Mouse (Mus musculus) embryonic facial prominence, embryonic 13.5 days (tissue): ENCODE results near the gene Chst3. TPM values are rescaled to one million over a fixed set of nuclear protein-coding genes. Genes with fewer than 3 reads are reported as not detected.
"Not testable (repeated sequence)": the region's sequence is repeated elsewhere in the genome, so short reads cannot be mapped to it uniquely, and the experiment has no call there.

Experiments
- ATAC-seq: fragments of 200-750 bp; cut with Nextera tagmentation; 2 replicates; pipeline ENCODE4 v1.8.0; 2017; ENCODE audit warnings: low read depth; ENCODE audit not compliant: insufficient number of reproducible peaks, insufficient read depth, low FRiP score, low TSS enrichment
- H3K27ac ChIP-seq: fragments of 300-500 bp; sonication (generic); 2 replicates; pipeline ENCODE4 v1.5.1; 2015; ENCODE audit warnings: moderate library complexity, mild to moderate bottlenecking, inconsistent platforms
- H3K27me3 ChIP-seq: fragments of 300-500 bp; sonication (generic); 2 replicates; pipeline ENCODE4 v1.6.1; 2015; ENCODE audit warnings: mild to moderate bottlenecking, inconsistent platforms
- H3K36me3 ChIP-seq: fragments of 300-500 bp; sonication (generic); 2 replicates; pipeline ENCODE4 v1.6.1; 2015; ENCODE audit warnings: mild to moderate bottlenecking, inconsistent platforms
- H3K4me1 ChIP-seq: fragments of 300-500 bp; sonication (generic); 2 replicates; pipeline ENCODE4 v1.6.1; 2015; ENCODE audit warnings: inconsistent platforms
- H3K4me2 ChIP-seq: fragments of 300-500 bp; sonication (generic); 2 replicates; pipeline ENCODE4 v1.6.1; 2015; ENCODE audit warnings: moderate library complexity, mild to moderate bottlenecking, inconsistent platforms
- H3K4me3 ChIP-seq: fragments of 300-500 bp; sonication (generic); 2 replicates; pipeline ENCODE4 v1.5.1; 2015; ENCODE audit warnings: mild to moderate bottlenecking, inconsistent platforms
- H3K9ac ChIP-seq: fragments of 300-500 bp; sonication (generic); 2 replicates; pipeline ENCODE4 v1.6.1; 2015; ENCODE audit warnings: mild to moderate bottlenecking, inconsistent platforms
- H3K9me3 ChIP-seq: fragments of 300-500 bp; sonication (generic); 2 replicates; pipeline ENCODE4 v1.6.1; 2016; ENCODE audit warnings: inconsistent platforms
- WGBS: fragments of 180-500 bp; shearing (Covaris S2); methylation state at CpG from one replicate; pipeline ENCODE4 v1.1.7; 2015; ENCODE audit warnings: mixed read lengths; 5-methylcytosine and 5-hydroxymethylcytosine counted together
- polyA plus RNA-seq: library from polyadenylated mRNA; unstranded; fragments of >200 nt; fragmentation: Nextera tagmentation; extraction: Ambion mirVana; gene quantifications from 2 replicates; pipeline ENCODE4 v1.2.1, GENCODE M21; 2015

Chst3 gene
- polyA plus RNA-seq, 1 experiment from 2014 or later, result 2.7 TPM

DNA sequence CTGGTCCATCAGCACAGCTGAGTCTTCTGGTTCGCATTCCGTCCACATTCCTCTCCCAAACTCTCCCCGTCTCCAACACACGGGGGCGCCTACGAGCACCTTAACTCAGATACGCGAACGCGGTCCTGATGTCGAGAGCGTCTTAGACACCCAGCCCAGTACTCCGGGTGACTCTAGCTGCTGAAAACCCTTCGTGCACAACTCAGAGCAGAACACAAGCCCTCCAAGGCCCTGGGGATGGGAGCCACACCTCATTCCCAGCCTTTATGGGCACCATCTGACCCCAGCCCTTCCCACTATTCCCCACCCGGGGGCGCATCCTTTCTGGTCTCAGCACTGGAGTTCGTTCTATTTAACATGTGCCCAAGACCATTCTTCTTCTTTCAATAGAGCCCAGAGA is 27.3 kb downstream of the Chst3 start:
- Histone ChIP-seq H3K9ac (0 out of 2 replicates have a peak overlapping the region, but pooled peaks have one; percentile 32), H3K36me3 (peaks cover 8% of the 10 kb centered on the region; the same call in 1 of the 2 replicates), H3K9me3 (no peaks in the 10 kb centered on the region), H3K27me3 (no peaks in the 10 kb centered on the region), H3K4me1 (peaks cover 51% of the 10 kb centered on the region), H3K4me3 (peak overlapping the region; percentile 33), H3K4me2 (peak overlapping the region; percentile 58), H3K27ac (no peak overlapping the region)
- 1% methylated on average over 17 of the region's 17 CpGs for WGBS
- no peak for ATAC-seq

DNA sequence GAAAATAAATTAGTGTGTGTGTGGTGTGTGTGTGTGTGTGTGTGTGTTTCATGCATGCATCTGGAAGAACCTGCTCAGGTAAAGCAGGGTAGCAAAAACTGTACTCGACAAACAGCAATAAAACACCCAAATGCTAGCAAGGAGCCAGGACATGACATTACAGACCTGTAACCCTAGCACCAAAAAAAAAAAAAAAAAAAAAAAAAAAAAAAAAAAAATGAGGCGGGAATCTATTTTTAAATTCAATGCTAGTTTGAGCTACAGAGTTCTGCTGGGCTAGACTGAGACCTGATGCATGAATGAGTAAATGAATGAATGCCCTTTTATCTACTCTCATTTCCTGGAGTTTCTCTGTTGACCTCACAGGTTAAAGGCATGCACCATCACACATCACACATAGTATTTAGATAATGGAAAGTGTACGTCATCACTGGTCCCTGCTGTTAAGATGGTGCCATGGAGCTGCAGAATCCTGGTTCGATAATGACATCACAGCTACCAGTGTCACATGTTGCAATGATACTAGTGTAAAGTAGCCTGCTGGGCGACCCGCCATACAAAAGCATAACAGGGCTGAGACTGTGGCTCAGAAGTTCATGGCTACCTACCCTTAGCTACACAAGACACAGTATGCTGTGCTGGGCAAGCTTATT is 29.4 kb downstream of the Chst3 start:
- H3K4me2 ChIP-seq, result no peak overlapping the region
- H3K4me3 ChIP-seq, result no peak overlapping the region
- no peaks in the 10 kb centered on the region for H3K9me3 ChIP-seq
- H3K27me3 ChIP-seq, result no peaks in the 10 kb centered on the region
- 67% methylated on average over 6 of the region's 6 CpGs for WGBS
- H3K9ac ChIP-seq, result no peak overlapping the region
- H3K4me1 ChIP-seq, result peaks cover 47% of the 10 kb centered on the region
- ATAC-seq, result no peak
- H3K27ac ChIP-seq, result no peak overlapping the region
- peaks cover 28% of the 10 kb centered on the region for H3K36me3 ChIP-seq

DNA sequence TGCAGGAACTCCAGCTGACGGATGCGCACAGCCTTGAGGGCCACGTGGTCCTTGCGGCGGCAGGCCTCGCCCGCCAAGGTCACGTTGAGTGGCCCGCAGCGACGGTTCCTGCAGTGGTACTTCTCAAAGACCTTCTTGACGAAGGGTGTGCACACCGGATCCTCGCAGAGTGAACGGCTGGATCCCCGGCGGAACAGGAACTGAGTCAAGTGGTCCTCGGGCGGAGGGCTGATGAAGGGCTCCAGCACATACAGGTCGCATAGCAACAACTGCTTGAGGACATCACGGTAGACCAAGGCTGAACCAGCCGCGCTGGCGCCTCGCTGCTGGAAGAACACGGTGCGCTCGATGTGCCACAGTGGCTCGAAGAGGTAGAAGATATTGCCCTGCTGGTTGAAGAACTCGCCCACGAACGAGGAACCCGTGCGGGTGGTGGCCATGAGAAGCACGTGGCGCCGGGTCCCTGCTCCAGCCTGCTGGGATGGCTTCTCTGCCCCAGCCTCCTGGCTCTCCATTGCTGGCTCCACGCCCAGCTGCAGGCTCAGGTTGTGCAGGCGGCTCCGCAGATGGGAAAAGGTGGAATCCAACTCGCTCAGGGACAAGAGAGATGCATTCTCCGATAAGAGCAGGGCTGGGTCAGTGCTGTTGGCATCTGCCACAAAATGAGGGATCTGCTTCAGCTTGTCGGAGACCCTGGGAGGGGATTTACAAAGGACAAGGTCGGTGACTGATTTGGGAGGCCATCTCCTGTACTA is 32.7 kb downstream of the Chst3 start:
- Histone ChIP-seq H3K27ac (no peak overlapping the region), H3K36me3 (peaks cover 55% of the 10 kb centered on the region)
- 89% methylated on average over 44 of the region's 44 CpGs for WGBS

DNA sequence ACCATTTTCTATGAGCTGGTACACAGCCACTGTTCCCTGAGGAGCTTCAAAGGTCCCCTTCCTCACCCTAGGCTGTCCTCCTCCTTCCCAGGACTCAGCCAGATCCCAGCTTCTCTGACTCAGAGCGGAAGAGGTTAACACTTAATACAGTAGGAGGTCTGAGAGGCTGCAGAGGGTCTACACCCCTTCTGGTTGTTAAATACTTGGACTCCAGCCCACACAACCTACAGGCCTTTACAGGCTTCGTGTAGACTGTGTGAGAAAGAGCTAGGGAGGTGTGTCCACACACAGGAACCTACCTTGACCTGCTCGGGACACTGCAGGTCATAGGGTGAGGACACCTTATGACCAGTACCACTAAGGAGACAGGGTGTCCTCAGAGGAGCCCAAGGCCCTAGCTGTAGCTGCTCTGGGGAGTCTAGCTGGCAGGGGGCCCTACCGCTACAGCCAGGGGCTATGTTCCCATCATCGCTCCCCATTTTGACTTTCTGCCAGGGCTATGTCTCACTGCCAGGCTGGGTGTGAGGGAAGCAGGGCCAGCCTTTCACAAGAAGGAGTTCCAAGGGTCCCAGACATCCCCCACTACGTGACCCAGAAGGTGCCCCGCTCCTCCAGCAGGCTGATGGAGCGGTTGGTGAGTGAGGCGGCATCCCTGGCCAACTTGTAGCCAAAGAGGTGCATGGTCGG is 33.9 kb downstream of the Chst3 start:
- H3K4me3 ChIP-seq, result no peak overlapping the region
- no peak overlapping the region for H3K4me2 ChIP-seq
- H3K36me3 ChIP-seq, result peaks cover 55% of the 10 kb centered on the region
- H3K27me3 ChIP-seq, result no peaks in the 10 kb centered on the region
- WGBS, result 81% methylated on average over 10 of the region's 10 CpGs
- H3K9ac ChIP-seq, result no peak overlapping the region
- peaks cover 13% of the 10 kb centered on the region for H3K4me1 ChIP-seq
- no peaks in the 10 kb centered on the region for H3K9me3 ChIP-seq
- H3K27ac ChIP-seq, result no peak overlapping the region
- ATAC-seq, result peak; percentile 48

More for the DNA sequence above, 32.7 kb downstream of the Chst3 start:
- Histone ChIP-seq H3K27me3 (no peaks in the 10 kb centered on the region), H3K9me3 (no peaks in the 10 kb centered on the region), H3K4me3 (no peak overlapping the region), H3K4me1 (peaks cover 20% of the 10 kb centered on the region), H3K4me2 (no peak overlapping the region), H3K9ac (no peak overlapping the region)
- ATAC-seq, result no peak

DNA sequence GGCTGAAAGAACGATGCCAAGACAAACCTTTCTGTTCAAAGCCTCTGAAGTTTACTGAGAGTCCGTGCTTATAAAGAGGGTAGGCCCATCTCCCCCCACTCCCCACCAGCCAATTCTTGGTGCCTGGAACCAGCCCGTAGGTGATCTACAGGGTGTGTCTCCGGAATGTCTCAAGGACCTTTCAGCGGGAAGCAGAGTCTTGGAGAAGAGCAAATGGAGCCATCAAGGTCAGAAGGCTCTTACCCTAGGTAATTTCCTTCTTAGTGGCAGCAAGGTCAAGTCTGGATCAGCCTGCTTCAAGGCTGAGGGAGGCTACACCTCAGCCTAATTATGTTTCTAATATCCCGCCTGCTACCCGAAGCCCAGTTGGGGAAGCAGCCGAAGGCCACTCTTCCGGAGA is 43.8 kb downstream of the Chst3 start:
- H3K4me1 ChIP-seq, ATAC-seq, H3K9ac ChIP-seq, H3K4me2 ChIP-seq, H3K4me3 ChIP-seq, H3K9me3 ChIP-seq, H3K27me3 ChIP-seq, H3K27ac ChIP-seq, H3K36me3 ChIP-seq: not testable (repeated sequence)
- WGBS, result 89% methylated on average over 9 of the region's 9 CpGs

DNA sequence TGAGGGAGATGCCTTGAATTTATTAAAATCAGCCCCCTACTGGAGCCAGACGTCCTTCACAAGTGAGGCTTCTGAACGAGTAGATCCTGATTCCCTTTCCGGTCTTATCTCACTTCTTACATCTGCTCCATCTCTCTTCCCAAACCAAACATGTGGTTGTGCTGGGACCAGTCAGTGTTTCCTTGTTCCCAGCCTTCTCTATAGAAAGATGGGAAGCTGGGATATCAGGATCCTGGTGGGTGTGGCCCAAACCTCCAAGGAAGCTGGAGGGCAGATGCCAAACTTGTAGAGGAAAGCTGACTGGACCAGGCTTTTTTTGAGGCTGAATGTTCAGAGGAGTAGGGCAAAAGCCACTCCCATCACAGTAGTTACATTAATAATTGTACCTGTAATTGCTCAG is 44.6 kb downstream of the Chst3 start:
- no peaks in the 10 kb centered on the region for H3K9me3 ChIP-seq
- no peak for ATAC-seq
- H3K9ac ChIP-seq, result no peak overlapping the region
- no peaks in the 10 kb centered on the region for H3K36me3 ChIP-seq
- H3K4me3 ChIP-seq, result no peak overlapping the region
- no peak overlapping the region for H3K27ac ChIP-seq
- H3K4me2 ChIP-seq, result no peak overlapping the region
- H3K27me3 ChIP-seq, result no peaks in the 10 kb centered on the region
- H3K4me1 ChIP-seq, result no peaks in the 10 kb centered on the region
- 54% methylated on average over 3 of the region's 3 CpGs for whole genome bisulfite sequencing

DNA sequence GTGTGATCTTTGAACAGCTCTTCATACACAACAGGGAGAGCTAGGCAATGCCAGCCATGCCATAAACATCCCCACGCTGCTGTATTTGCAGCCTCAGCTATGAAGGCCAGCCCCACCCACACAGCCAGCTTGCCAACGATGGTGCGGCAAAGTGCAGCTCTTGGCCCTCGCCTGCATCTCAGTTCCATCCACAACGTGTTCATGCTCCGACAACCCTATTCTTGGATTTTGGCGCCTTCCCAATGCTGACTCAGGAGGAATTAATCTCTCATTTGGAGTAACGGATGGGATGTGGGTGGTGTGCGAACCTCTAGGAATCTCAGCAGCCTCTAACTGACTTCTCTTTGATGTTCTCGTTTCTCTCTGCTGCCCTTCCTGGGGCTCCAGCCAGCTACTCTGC is 46.0 kb downstream of the Chst3 start:
- Histone ChIP-seq H3K4me2 (no peak overlapping the region), H3K4me3 (no peak overlapping the region), H3K4me1 (no peaks in the 10 kb centered on the region), H3K27ac (no peak overlapping the region), H3K9ac (no peak overlapping the region), H3K36me3 (no peaks in the 10 kb centered on the region), H3K27me3 (no peaks in the 10 kb centered on the region), H3K9me3 (no peaks in the 10 kb centered on the region)
- no peak for ATAC-seq
- WGBS, result 78% methylated on average over 10 of the region's 10 CpGs

DNA sequence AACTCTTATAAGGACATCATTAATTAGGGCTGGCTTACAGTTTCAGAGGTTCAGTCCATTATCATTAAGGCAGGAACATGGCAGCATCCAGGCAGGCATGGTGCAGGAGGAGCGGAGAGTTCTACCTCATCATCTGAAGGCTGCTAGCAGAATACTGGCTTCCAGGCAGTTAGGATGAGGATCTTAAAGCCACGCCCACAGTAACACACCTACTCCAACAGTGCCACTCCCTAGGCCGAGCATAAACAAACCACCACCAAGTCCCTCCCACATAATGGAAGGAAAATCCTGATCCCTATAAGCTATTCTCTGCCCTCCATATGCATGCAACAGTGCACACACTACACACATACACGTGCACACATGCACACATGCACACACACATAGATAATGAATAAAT is 46.8 kb downstream of the Chst3 start:
- Histone ChIP-seq H3K9ac (no peak overlapping the region), H3K4me3 (no peak overlapping the region), H3K4me2 (no peak overlapping the region), H3K9me3 (no peaks in the 10 kb centered on the region), H3K27me3 (no peaks in the 10 kb centered on the region), H3K4me1 (no peaks in the 10 kb centered on the region), H3K27ac (no peak overlapping the region), H3K36me3 (no peaks in the 10 kb centered on the region)
- no peak for ATAC-seq
- 85% methylated on average over 4 of the region's 4 CpGs for WGBS

DNA sequence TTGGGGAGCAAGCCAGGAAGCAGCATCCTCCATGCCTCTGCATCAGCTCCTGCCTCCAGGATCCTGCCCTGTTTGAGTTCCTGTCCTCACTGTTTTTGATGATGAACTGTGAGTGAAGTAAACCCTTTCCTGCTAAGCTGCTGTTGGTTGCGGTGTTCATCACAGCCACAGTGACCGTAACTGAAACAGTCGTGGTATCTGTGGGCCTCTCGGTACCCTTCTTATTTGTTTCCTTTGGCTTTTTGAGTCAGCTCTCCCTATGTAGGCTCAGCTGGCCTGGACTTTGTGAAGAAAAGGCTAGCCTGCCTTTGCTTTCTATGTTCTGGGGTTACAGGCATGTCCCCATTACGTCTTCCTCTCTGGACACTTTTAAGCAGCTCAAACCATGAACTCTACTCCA is 47.7 kb downstream of the Chst3 start:
- Histone ChIP-seq H3K27me3 (no peaks in the 10 kb centered on the region), H3K36me3 (no peaks in the 10 kb centered on the region), H3K4me3 (no peak overlapping the region), H3K9me3 (no peaks in the 10 kb centered on the region), H3K9ac (no peak overlapping the region), H3K4me1 (no peaks in the 10 kb centered on the region), H3K27ac (no peak overlapping the region), H3K4me2 (no peak overlapping the region)
- ATAC-seq, result no peak
- WGBS, result 92% methylated on average over 5 of the region's 5 CpGs

DNA sequence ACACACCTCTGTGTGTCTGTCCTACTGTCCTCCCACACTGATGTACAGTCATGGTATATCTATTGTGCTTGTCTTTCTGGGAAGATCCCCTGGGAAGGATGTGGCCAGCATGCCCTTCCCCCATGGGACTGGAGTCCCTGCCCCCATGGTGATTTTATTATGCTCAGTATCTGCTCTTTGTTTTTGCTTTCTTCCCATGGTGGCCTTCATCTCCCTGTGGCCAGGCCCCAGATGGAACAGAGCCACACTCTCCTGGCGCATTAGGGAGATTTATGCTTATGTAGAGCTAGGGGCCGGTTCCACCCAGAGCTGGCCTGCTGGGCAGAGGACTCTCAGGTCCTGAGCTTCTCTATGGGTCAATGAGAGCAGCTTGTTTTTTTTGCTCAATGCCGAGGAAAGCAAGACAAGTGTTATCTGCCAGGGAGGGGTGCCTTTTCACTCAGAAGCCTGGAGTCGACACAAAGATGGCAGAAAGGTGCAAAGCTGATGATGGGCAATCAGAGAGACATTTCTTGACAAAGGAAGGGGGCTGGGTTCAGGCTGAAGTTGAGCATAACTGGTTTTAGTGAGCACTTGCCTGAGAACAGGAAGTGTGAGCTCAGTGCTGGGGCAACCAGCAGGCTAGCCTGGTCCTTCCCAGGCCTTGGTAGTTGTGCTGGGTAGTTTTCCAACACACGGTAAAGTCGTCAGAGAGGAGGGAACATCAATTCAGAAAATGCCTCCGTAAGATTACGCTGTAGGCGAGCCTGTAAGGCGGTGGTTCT is 48.6 kb downstream of the Chst3 start:
- Histone ChIP-seq H3K36me3 (no peaks in the 10 kb centered on the region), H3K9ac (no peak overlapping the region), H3K4me1 (no peaks in the 10 kb centered on the region), H3K4me3 (no peak overlapping the region), H3K27me3 (no peaks in the 10 kb centered on the region), H3K9me3 (no peaks in the 10 kb centered on the region), H3K4me2 (no peak overlapping the region), H3K27ac (no peak overlapping the region)
- ATAC-seq, result no peak
- 86% methylated on average over 10 of the region's 10 CpGs for WGBS

DNA sequence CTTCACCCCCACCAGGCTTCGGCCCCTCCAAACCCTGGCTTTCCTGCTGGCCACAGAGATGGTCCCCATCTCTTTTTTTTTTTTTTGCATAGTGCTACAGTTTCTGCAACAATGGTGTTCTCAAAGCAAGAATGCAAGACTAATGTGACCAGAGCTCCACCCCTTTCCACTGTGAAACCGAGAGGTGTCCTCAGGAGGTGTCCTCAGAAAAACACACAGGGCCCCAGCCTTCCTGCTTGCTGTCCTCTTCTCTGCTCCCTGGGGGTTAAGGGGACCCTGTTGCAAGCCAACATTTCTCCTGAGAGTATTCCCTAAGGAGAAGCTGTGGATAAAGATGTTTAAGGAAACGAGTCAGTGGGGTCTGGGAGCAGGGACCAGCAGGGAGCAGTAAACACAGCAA is 50.1 kb downstream of the Chst3 start:
- H3K4me2 ChIP-seq, result no peak overlapping the region
- no peak overlapping the region for H3K27ac ChIP-seq
- no peaks in the 10 kb centered on the region for H3K9me3 ChIP-seq
- H3K4me3 ChIP-seq, result no peak overlapping the region
- WGBS, result 57% methylated on average over 3 of the region's 3 CpGs
- H3K27me3 ChIP-seq, result no peaks in the 10 kb centered on the region
- H3K9ac ChIP-seq, result no peak overlapping the region
- no peak for ATAC-seq
- H3K36me3 ChIP-seq, result no peaks in the 10 kb centered on the region
- no peaks in the 10 kb centered on the region for H3K4me1 ChIP-seq
